Comparison of ENCODE assay signal across 15 mouse cellular contexts in genomic region chr4:82663749-82664381, GRCm38 (mm10). TPM values are rescaled to one million over a fixed set of nuclear protein-coding genes. Genes with fewer than 3 reads are reported as not detected.
DNase-seq lines count a peak whose midpoint lies in the region; ATAC-seq lines count a peak whose summit lies in the region.
"Had no signal": no experiment of that assay in that cellular context is flagged by ENCODE, and none has a peak within 500 bp of the region (broad histone marks: within the 10 kb centered on the region; RNA-seq: fewer than 3 reads in every experiment).

No protein-coding gene starts in this region.

- no peak overlapping the region for H3K4me3 ChIP-seq in forebrain, embryonic 12.5 days (replicated peaks)
- H3K4me3 ChIP-seq in forebrain, embryonic 14.5 days (ENCODE audit: low read depth, low read length), result no peak overlapping the region
- no peak overlapping the region for H3K4me3 ChIP-seq in hindbrain, embryonic 13.5 days
- no peak overlapping the region for H3K4me3 ChIP-seq in hindbrain, embryonic 14.5 days (replicated peaks; ENCODE audit: low read length)
- no peak overlapping the region for H3K4me3 ChIP-seq in limb, embryonic 12.5 days (replicated peaks)
- H3K4me3 ChIP-seq: heart, embryonic 13.5 days; limb, embryonic 15.5 days; lung, embryonic 15.5 days had no signal

- H3K4me2 ChIP-seq in forebrain, embryonic 12.5 days, result no peak overlapping the region
- no peak overlapping the region for H3K4me2 ChIP-seq in forebrain, embryonic 14.5 days (ENCODE audit: low read length)
- H3K4me2 ChIP-seq in hindbrain, embryonic 13.5 days, result no peak overlapping the region
- H3K4me2 ChIP-seq in hindbrain, embryonic 14.5 days (replicated peaks), result no peak overlapping the region
- H3K4me2 ChIP-seq in limb, embryonic 12.5 days, result no peak overlapping the region
- H3K4me2 ChIP-seq: heart, embryonic 13.5 days; limb, embryonic 15.5 days; lung, embryonic 15.5 days had no signal

- H3K27me3 ChIP-seq in forebrain, embryonic 12.5 days, result peaks cover 8% of the 10 kb centered on the region; the same call in 1 of the 2 replicates
- H3K27me3 ChIP-seq in forebrain, embryonic 14.5 days (replicated peaks; ENCODE audit: control insufficient read depth, insufficient read depth, low read length), result no peaks in the 10 kb centered on the region
- no peaks in the 10 kb centered on the region for H3K27me3 ChIP-seq in hindbrain, embryonic 13.5 days
- H3K27me3 ChIP-seq in hindbrain, embryonic 14.5 days (ENCODE audit: control insufficient read depth, insufficient read depth, low read length), result no peaks in the 10 kb centered on the region
- no peaks in the 10 kb centered on the region for H3K27me3 ChIP-seq in limb, embryonic 12.5 days
- H3K27me3 ChIP-seq: heart, embryonic 13.5 days; limb, embryonic 15.5 days; lung, embryonic 15.5 days had no signal

- no peaks in the 10 kb centered on the region for H3K9me3 ChIP-seq in forebrain, embryonic 12.5 days
- H3K9me3 ChIP-seq in forebrain, embryonic 14.5 days (replicated peaks; ENCODE audit: control insufficient read depth, low read length), result no peaks in the 10 kb centered on the region
- no peaks in the 10 kb centered on the region for H3K9me3 ChIP-seq in hindbrain, embryonic 13.5 days
- no peaks in the 10 kb centered on the region for H3K9me3 ChIP-seq in hindbrain, embryonic 14.5 days (ENCODE audit: control insufficient read depth, low read length)
- H3K9me3 ChIP-seq in limb, embryonic 12.5 days, result no peaks in the 10 kb centered on the region
- H3K9me3 ChIP-seq: heart, embryonic 13.5 days; limb, embryonic 15.5 days; lung, embryonic 15.5 days had no signal

- H3K27ac ChIP-seq in forebrain, embryonic 12.5 days, result no peak overlapping the region
- H3K27ac ChIP-seq in forebrain, embryonic 14.5 days (ENCODE audit: low read depth, low read length), result no peak overlapping the region
- H3K27ac ChIP-seq in hindbrain, embryonic 13.5 days, result peak overlapping the region; percentile 14; the same call in 1 of the 2 replicates
- H3K27ac ChIP-seq in hindbrain, embryonic 14.5 days, result no peak overlapping the region; the same call in 1 of the 2 replicates
- no peak overlapping the region for H3K27ac ChIP-seq in limb, embryonic 12.5 days
- H3K27ac ChIP-seq: heart, embryonic 13.5 days; limb, embryonic 15.5 days; lung, embryonic 15.5 days had no signal

- 82% methylated on average over 6 of the region's 6 CpGs for WGBS in forebrain, embryonic 12.5 days
- 77% methylated on average over 6 of the region's 6 CpGs for WGBS in forebrain, embryonic 14.5 days
- 79% methylated on average over 6 of the region's 6 CpGs for WGBS in hindbrain, embryonic 13.5 days
- WGBS in hindbrain, embryonic 14.5 days, result 75% methylated on average over 6 of the region's 6 CpGs
- 82% methylated on average over 6 of the region's 6 CpGs for WGBS in limb, embryonic 12.5 days

- no peak for DNase-seq in forebrain, embryonic 14.5 days (ENCODE audit: low spot score)
- no peak for DNase-seq in hindbrain, embryonic 14.5 days (ENCODE audit: low spot score)
- DNase-seq in NIH3T3 (ENCODE audit: low read depth) (peak; percentile 15), MN1 (ENCODE audit: low spot score) (no peak)
- DNase-seq in thymus, postnatal 25 days, result no peak
- DNase-seq: cerebellum, adult 18-20 months; kidney, postnatal 10 days; thymus, postnatal 36 days had no signal

- H3K36me3 ChIP-seq in forebrain, embryonic 12.5 days (replicated peaks), result no peaks in the 10 kb centered on the region
- H3K36me3 ChIP-seq in forebrain, embryonic 14.5 days (ENCODE audit: control insufficient read depth, insufficient read depth, low read length), result no peaks in the 10 kb centered on the region
- H3K36me3 ChIP-seq in hindbrain, embryonic 13.5 days, result no peaks in the 10 kb centered on the region
- no peaks in the 10 kb centered on the region for H3K36me3 ChIP-seq in hindbrain, embryonic 14.5 days (replicated peaks; ENCODE audit: control insufficient read depth, insufficient read depth)
- H3K36me3 ChIP-seq in limb, embryonic 12.5 days, result no peaks in the 10 kb centered on the region
- H3K36me3 ChIP-seq: heart, embryonic 13.5 days; limb, embryonic 15.5 days; lung, embryonic 15.5 days had no signal

- H3K4me1 ChIP-seq in forebrain, embryonic 12.5 days, result peaks cover 11% of the 10 kb centered on the region; the same call in 1 of the 2 replicates
- H3K4me1 ChIP-seq in forebrain, embryonic 14.5 days (ENCODE audit: control insufficient read depth, insufficient read depth, low read length), result peaks cover 10% of the 10 kb centered on the region; the same call in 1 of the 2 replicates
- peaks cover 22% of the 10 kb centered on the region for H3K4me1 ChIP-seq in hindbrain, embryonic 13.5 days (replicated peaks)
- H3K4me1 ChIP-seq in hindbrain, embryonic 14.5 days (replicated peaks; ENCODE audit: control insufficient read depth, insufficient read depth, low read length), result peaks cover 12% of the 10 kb centered on the region
- peaks cover 11% of the 10 kb centered on the region for H3K4me1 ChIP-seq in limb, embryonic 12.5 days (replicated peaks)
- H3K4me1 ChIP-seq: heart, embryonic 13.5 days; limb, embryonic 15.5 days had no signal

- ATAC-seq in forebrain, embryonic 12.5 days (ENCODE audit: low FRiP score), result 0 out of 2 replicates have a peak, but pooled peaks have one; percentile 16
- no peak for ATAC-seq in forebrain, embryonic 14.5 days
- peak; percentile 62 for ATAC-seq in hindbrain, embryonic 13.5 days (ENCODE audit: low FRiP score)
- ATAC-seq in hindbrain, embryonic 14.5 days (ENCODE audit: low FRiP score), result no peak
- ATAC-seq in limb, embryonic 12.5 days (ENCODE audit: insufficient number of reproducible peaks, insufficient read depth, low FRiP score, low TSS enrichment, low read depth), result peak; percentile 42; the same call in 1 of the 2 replicates
- ATAC-seq: activated CD4-positive, CD25-positive, alpha-beta regulatory T cell, adult 4 months had no signal

- no peak overlapping the region for H3K9ac ChIP-seq in forebrain, embryonic 12.5 days
- no peak overlapping the region for H3K9ac ChIP-seq in forebrain, embryonic 14.5 days (ENCODE audit: low read length)
- H3K9ac ChIP-seq in hindbrain, embryonic 13.5 days, result no peak overlapping the region
- H3K9ac ChIP-seq in hindbrain, embryonic 14.5 days, result no peak overlapping the region
- no peak overlapping the region for H3K9ac ChIP-seq in limb, embryonic 12.5 days (replicated peaks)
- H3K9ac ChIP-seq: heart, embryonic 13.5 days; limb, embryonic 15.5 days; lung, embryonic 15.5 days had no signal

RNA-seq across cellular contexts. Expression of gene Nfib, which starts 41.7 kb away (rescaled TPM):
- polyA plus RNA-seq in forebrain, embryonic 12.5 days (2016; fragmentation: Nextera tagmentation; extraction: Ambion mirVana), result 88.6 and 103 TPM in 2 replicates
- polyA plus RNA-seq in forebrain, embryonic 14.5 days (2014; fragmentation: Nextera tagmentation; extraction: Ambion mirVana), result 164 and 207 TPM in 2 replicates
- 80.1 and 107 TPM in 2 replicates for polyA plus RNA-seq in hindbrain, embryonic 13.5 days (2015; fragmentation: Nextera tagmentation; extraction: Ambion mirVana)
- 75.7 and 90.8 TPM in 2 replicates for polyA plus RNA-seq in hindbrain, embryonic 14.5 days (2014; fragmentation: Nextera tagmentation; extraction: Ambion mirVana)
- 58.6 and 58.8 TPM in 2 replicates for polyA plus RNA-seq in limb, embryonic 12.5 days (2016; fragmentation: Nextera tagmentation; extraction: Ambion mirVana)

Comparison
In these comparisons a context has a peak if more than half of its experiments do, and no peak if none do; other contexts are left out.
1. ATAC-seq: peak in forebrain, embryonic 12.5 days (single experiment), hindbrain, embryonic 13.5 days (single experiment) and limb, embryonic 12.5 days (single experiment); none in forebrain, embryonic 14.5 days (single experiment) and hindbrain, embryonic 14.5 days (single experiment).